Mouse (Mus musculus) naive thymus-derived CD4-positive, alpha-beta T cell, adult 5 months (primary cell): ENCODE data around the gene Acvr2b. TPM values are rescaled to one million over a fixed set of nuclear protein-coding genes. Genes with fewer than 3 reads are reported as not detected.

ENCODE experiments used
- polyA plus RNA-seq: library from polyadenylated mRNA; unstranded; fragments of 100-300 nt; shearing (Covaris generic); gene quantifications from one replicate; pipeline ENCODE4 v1.2.1, GENCODE M21; 2017

The Acvr2b gene
- not detected for polyA plus RNA-seq

GRCm38 (mm10) chr9:119401801-119402214 lies at the start of gene Acvr2b:
TSS of gene Acvr2b (plus strand) at chr9:119402118.

GRCm38 (mm10) chr9:119357331-119358057 lies 44.4 kb upstream of the Acvr2b start, which contains the start of gene Xylb:
TSS of gene Xylb (plus strand) at chr9:119357381.

GRCm38 (mm10) chr9:119365284-119365683 lies 36.6 kb upstream of the Acvr2b start, which contains the start of gene Slc22a14:
TSS of gene Slc22a14 (minus strand) at chr9:119365553.

GRCm38 (mm10) chr9:119444738-119445429 lies 43.0 kb downstream of the Acvr2b start, which contains the start of gene Exog:
TSS of gene Exog (plus strand) at chr9:119444943.

Other genes starting within 250 kb of the Acvr2b start
- gene Acaa1b, start 245.0 kb upstream of the Acvr2b start, polyA plus RNA-seq, result not detected
- not detected for gene Gm47289, start 243.0 kb upstream of the Acvr2b start, polyA plus RNA-seq
- not detected for gene Slc22a13, start 193.0 kb upstream of the Acvr2b start, polyA plus RNA-seq
- 26.5 TPM for gene Oxsr1, start 79.7 kb upstream of the Acvr2b start, polyA plus RNA-seq
- gene Acaa1a, start 62.4 kb upstream of the Acvr2b start, polyA plus RNA-seq, result 85.9 TPM
- 56.9 TPM for gene Myd88, start 60.7 kb upstream of the Acvr2b start, polyA plus RNA-seq
- gene Xylb, start 44.7 kb upstream of the Acvr2b start, polyA plus RNA-seq, result 0.53 TPM
- not detected for gene Slc22a14, start 36.6 kb upstream of the Acvr2b start, polyA plus RNA-seq
- 10.0 TPM for gene Exog, start 42.8 kb downstream of the Acvr2b start, polyA plus RNA-seq
- gene Scn5a, start 176.9 kb downstream of the Acvr2b start, polyA plus RNA-seq, result not detected